Mouse (Mus musculus): ENCODE data around the gene Scaf8.
"Not testable (repeated sequence)": the region's sequence is repeated elsewhere in the genome, so short reads cannot be mapped to it uniquely, and the experiment has no call there.

GRCm38 (mm10) chr17:3150701-3151100 lies 35.9 kb downstream of the Scaf8 start:
- TF ChIP-seq CTCF (conservative IDR thresholded peaks at IDR 0.05 in 1 of 2, IDR thresholded peaks at IDR 0.05 in 1 of 2; ENCODE audit: low read depth in 2 of 2, low read length in 2 of 2); TCF12 (IDR thresholded peaks at IDR 0.05; ENCODE audit: low read depth, low read length); MEF2A (IDR thresholded peaks at IDR 0.05; ENCODE audit: borderline replicate concordance, low read depth, low read length); POLR2A (IDR thresholded peaks at IDR 0.05; ENCODE audit: low read depth, low read length); RCOR1 (conservative IDR thresholded peaks at IDR 0.05; ENCODE audit: low read depth, low read length); ZKSCAN1 (IDR thresholded peaks at IDR 0.05; ENCODE audit: borderline replicate concordance, low read depth, low read length); E2F4 (IDR thresholded peaks at IDR 0.05; ENCODE audit: insufficient replicate concordance, low read depth, low read length); USF1 (IDR thresholded peaks at IDR 0.05; ENCODE audit: low read depth, low read length); MAZ (IDR thresholded peaks at IDR 0.05; ENCODE audit: low read depth, low read length); GABPA (IDR thresholded peaks at IDR 0.05; ENCODE audit: insufficient replicate concordance, low read depth, low read length); RAD21 (IDR thresholded peaks at IDR 0.05; ENCODE audit: low read depth, low read length): not testable (repeated sequence)
